34 mouse cellular contexts compared by ENCODE assay signal in genomic region chr15:71310230-71310629, GRCm38 (mm10).
A peak's percentile ranks its signal among the peaks of the same experiment; 100 is the strongest.
DNase-seq lines count a peak whose midpoint lies in the region; ATAC-seq lines count a peak whose summit lies in the region.
"Had no signal": no experiment of that assay in that cellular context is flagged by ENCODE, and none has a peak within 500 bp of the region (broad histone marks: within the 10 kb centered on the region; RNA-seq: fewer than 3 reads in every experiment).

No protein-coding gene starts in this region.

- H3K4me1 ChIP-seq in hindbrain, embryonic 14.5 days (replicated peaks; ENCODE audit: control insufficient read depth, insufficient read depth, low read length) = no peaks in the 10 kb centered on the region
- H3K4me1 ChIP-seq: embryonic facial prominence, embryonic 10.5 days; embryonic facial prominence, embryonic 15.5 days; forebrain, embryonic 13.5 days; heart, embryonic 10.5 days; heart, embryonic 15.5 days; intestine, embryonic 15.5 days; limb, embryonic 12.5 days; liver, embryonic 15.5 days; midbrain, embryonic 10.5 days; midbrain, embryonic 15.5 days; neural tube, embryonic 15.5 days had no signal

- H3K27ac ChIP-seq in hindbrain, embryonic 14.5 days = no peak overlapping the region
- H3K27ac ChIP-seq: embryonic facial prominence, embryonic 10.5 days; embryonic facial prominence, embryonic 15.5 days; forebrain, embryonic 13.5 days; heart, embryonic 10.5 days; heart, embryonic 15.5 days; hindbrain, postnatal 0 days; intestine, embryonic 15.5 days; kidney, postnatal 0 days; limb, embryonic 12.5 days; liver, embryonic 15.5 days; midbrain, embryonic 10.5 days; midbrain, embryonic 15.5 days; neural tube, embryonic 15.5 days had no signal

- H3K9ac ChIP-seq in hindbrain, embryonic 14.5 days = no peak overlapping the region
- H3K9ac ChIP-seq: embryonic facial prominence, embryonic 15.5 days; forebrain, embryonic 13.5 days; heart, embryonic 15.5 days; intestine, embryonic 15.5 days; limb, embryonic 12.5 days; liver, embryonic 15.5 days; lung, embryonic 14.5 days; midbrain, embryonic 15.5 days; neural tube, embryonic 15.5 days had no signal

- H3K36me3 ChIP-seq in hindbrain, embryonic 14.5 days (replicated peaks; ENCODE audit: control insufficient read depth, insufficient read depth) = no peaks in the 10 kb centered on the region
- H3K36me3 ChIP-seq: embryonic facial prominence, embryonic 10.5 days; embryonic facial prominence, embryonic 15.5 days; heart, embryonic 10.5 days; heart, embryonic 15.5 days; intestine, embryonic 15.5 days; limb, embryonic 12.5 days; liver, embryonic 15.5 days; midbrain, embryonic 10.5 days; midbrain, embryonic 15.5 days; neural tube, embryonic 15.5 days had no signal

- no peak overlapping the region for H3K4me2 ChIP-seq in hindbrain, embryonic 14.5 days (replicated peaks)
- H3K4me2 ChIP-seq: embryonic facial prominence, embryonic 15.5 days; forebrain, embryonic 13.5 days; heart, embryonic 15.5 days; intestine, embryonic 15.5 days; limb, embryonic 12.5 days; liver, embryonic 15.5 days; lung, embryonic 14.5 days; midbrain, embryonic 15.5 days; neural tube, embryonic 15.5 days had no signal

- WGBS in hindbrain, embryonic 14.5 days = 80% methylated on average over 3 of the region's 3 CpGs

- no peak for ATAC-seq in hindbrain, embryonic 14.5 days (ENCODE audit: low FRiP score)
- ATAC-seq: forebrain, embryonic 13.5 days; hindbrain, postnatal 0 days; intestine, embryonic 15.5 days; midbrain, embryonic 15.5 days had no signal

- no peak overlapping the region for H3K4me3 ChIP-seq in hindbrain, embryonic 14.5 days (replicated peaks; ENCODE audit: low read length)
- H3K4me3 ChIP-seq: embryonic facial prominence, embryonic 10.5 days; embryonic facial prominence, embryonic 15.5 days; forebrain, embryonic 13.5 days; heart, embryonic 10.5 days; heart, embryonic 15.5 days; intestine, embryonic 15.5 days; limb, embryonic 12.5 days; liver, embryonic 15.5 days; midbrain, embryonic 10.5 days; midbrain, embryonic 15.5 days; neural tube, embryonic 15.5 days had no signal

- no peaks in the 10 kb centered on the region for H3K9me3 ChIP-seq in hindbrain, embryonic 14.5 days (ENCODE audit: control insufficient read depth, low read length)
- H3K9me3 ChIP-seq: embryonic facial prominence, embryonic 10.5 days; embryonic facial prominence, embryonic 15.5 days; forebrain, embryonic 13.5 days; heart, embryonic 10.5 days; heart, embryonic 15.5 days; intestine, embryonic 15.5 days; limb, embryonic 12.5 days; liver, embryonic 15.5 days; midbrain, embryonic 10.5 days; midbrain, embryonic 15.5 days; neural tube, embryonic 15.5 days had no signal

- DNase-seq in adrenal gland, adult 2 months = peak; percentile 3
- DNase-seq in adrenal gland, postnatal 14 days = no peak
- DNase-seq in layer of hippocampus, postnatal 10 days (ENCODE audit: low spot score in 2 of 2) = peak; percentile 6 to 16
- DNase-seq in layer of hippocampus, postnatal 25 days (ENCODE audit: extremely low spot score in 1 of 2, low spot score in 1 of 2) = no peak
- DNase-seq in 416B (ENCODE audit: low read depth) (peak; percentile 3), NIH3T3 (ENCODE audit: low read depth) (peak; percentile 32)
- DNase-seq in hindbrain, embryonic 14.5 days (ENCODE audit: low spot score) = no peak
- no peak for DNase-seq in kidney, adult 8-10 months
- DNase-seq: B cell, adult 2 months; cerebellum, adult 2 months; cerebellum, postnatal 14 days; gastrocnemius, postnatal 14 days; kidney, adult 2 months; kidney, postnatal 4 days; layer of hippocampus, adult 9-11 months; lung, embryonic 14.5 days; lung, postnatal 14 days; retina, postnatal 1 day; spleen, adult 18-20 months; thymus, adult 2 months; thymus, postnatal 4 days had no signal

- H3K27me3 ChIP-seq in hindbrain, embryonic 14.5 days (ENCODE audit: control insufficient read depth, insufficient read depth, low read length) = no peaks in the 10 kb centered on the region
- H3K27me3 ChIP-seq: embryonic facial prominence, embryonic 15.5 days; forebrain, embryonic 13.5 days; heart, embryonic 15.5 days; intestine, embryonic 15.5 days; limb, embryonic 12.5 days; liver, embryonic 15.5 days; midbrain, embryonic 15.5 days; neural tube, embryonic 15.5 days had no signal

Comparison
In these comparisons a context has a peak if more than half of its experiments do, and no peak if none do; other contexts are left out.
1. DNase-seq: peak in adrenal gland, adult 2 months (single experiment), layer of hippocampus, postnatal 10 days (2 of 2), 416B (single experiment) and NIH3T3 (single experiment); none in adrenal gland, postnatal 14 days (single experiment), layer of hippocampus, postnatal 25 days (0 of 2), hindbrain, embryonic 14.5 days (single experiment) and kidney, adult 8-10 months (0 of 2).